Mouse (Mus musculus) common myeloid progenitor, adult 5-6 weeks (primary cell): ENCODE measurements around the gene Stxbp3. TPM values are rescaled to one million over a fixed set of nuclear protein-coding genes. Genes with fewer than 3 reads are reported as not detected.
A peak's percentile ranks its signal among the peaks of the same experiment; 100 is the strongest.
"Not testable (repeated sequence)": the region's sequence is repeated elsewhere in the genome, so short reads cannot be mapped to it uniquely, and the experiment has no call there.

Source experiments
- ATAC-seq: replicated peaks from 2 replicates; pipeline ENCODE4 v1.8.0; 2016; ENCODE audit warnings: low read depth, mild to moderate bottlenecking, moderate TSS enrichment, inconsistent platforms; ENCODE audit not compliant: poor library complexity, severe bottlenecking
- total RNA-seq: library from RNA; stranded (forward); fragments of 200-1000, 187-1606 nt; gene quantifications from 2 replicates; pipeline ENCODE4 v1.2.3, GENCODE M21; 2017

The Stxbp3 gene
- total RNA-seq, result 32.3 and 36.5 TPM in 2 replicates

GRCm38 (mm10) chr3:108840000-108840715 is at the start of gene Stxbp3:
TSS of gene Stxbp3 (minus strand) at chr3:108840526.
- ATAC-seq, result peak; percentile 92

- no peak for ATAC-seq
Observed at GRCm38 (mm10) chr3:108889908-108890307, 49.6 kb upstream of the Stxbp3 start, which contains the start of gene Fndc7. TSS of gene Fndc7 (minus strand) at chr3:108890008.

- ATAC-seq, result no peak
Observed at GRCm38 (mm10) chr3:108887618-108887975, 47.3 kb upstream of the Stxbp3 start.

GRCm38 (mm10) chr3:108886934-108887617 is 46.8 kb upstream of the Stxbp3 start:
- ATAC-seq, result no peak

GRCm38 (mm10) chr3:108885686-108886530 is 45.6 kb upstream of the Stxbp3 start:
- ATAC-seq, result peak; percentile 88

- ATAC-seq, result peak; percentile 40; the same call in 1 of the 2 replicates
Observed at GRCm38 (mm10) chr3:108884706-108885289, 44.5 kb upstream of the Stxbp3 start.

- no peak for ATAC-seq
Observed at GRCm38 (mm10) chr3:108883067-108883466, 42.7 kb upstream of the Stxbp3 start.

GRCm38 (mm10) chr3:108881873-108882272 is 41.5 kb upstream of the Stxbp3 start:
- ATAC-seq, result not testable (repeated sequence)

- peak; percentile 28 for ATAC-seq
Observed at GRCm38 (mm10) chr3:108880544-108881507, 40.5 kb upstream of the Stxbp3 start.

GRCm38 (mm10) chr3:108879836-108880435 is 39.6 kb upstream of the Stxbp3 start:
- no peak for ATAC-seq

GRCm38 (mm10) chr3:108879129-108879528 is 38.8 kb upstream of the Stxbp3 start:
- no peak for ATAC-seq

- ATAC-seq, result no peak
Observed at GRCm38 (mm10) chr3:108870631-108871030, 30.3 kb upstream of the Stxbp3 start.

- ATAC-seq, result no peak
Observed at GRCm38 (mm10) chr3:108867449-108867848, 27.1 kb upstream of the Stxbp3 start.

GRCm38 (mm10) chr3:108865676-108866075 is 25.4 kb upstream of the Stxbp3 start:
- ATAC-seq, result no peak

- peak; percentile 65; the same call in 1 of the 2 replicates for ATAC-seq
Observed at GRCm38 (mm10) chr3:108865129-108865528, 24.8 kb upstream of the Stxbp3 start.

- ATAC-seq, result no peak
Observed at GRCm38 (mm10) chr3:108863091-108863490, 22.8 kb upstream of the Stxbp3 start.

- ATAC-seq, result not testable (repeated sequence)
Observed at GRCm38 (mm10) chr3:108862282-108862681, 22.0 kb upstream of the Stxbp3 start.

GRCm38 (mm10) chr3:108860786-108861185 is 20.5 kb upstream of the Stxbp3 start:
- ATAC-seq, result no peak
